Mouse (Mus musculus) bone marrow, adult 2 months (tissue): ENCODE measurements around the gene Erich4.
"Not testable (repeated sequence)": the region's sequence is repeated elsewhere in the genome, so short reads cannot be mapped to it uniquely, and the experiment has no call there.

Source experiments
- CTCF ChIP-seq: fragments of 200-500 bp; IDR thresholded peaks from 2 replicates; pipeline ENCODE4 v1.5.1; 2011; ENCODE audit warnings: low read length, control low read depth; ENCODE audit not compliant: control insufficient read depth, insufficient read depth
- POLR2A ChIP-seq: fragments of 200-500 bp; IDR thresholded peaks from 2 replicates; pipeline ENCODE4 v1.6.1; 2011; ENCODE audit warnings: low read depth, mild to moderate bottlenecking, control low read depth, low read length, borderline replicate concordance; ENCODE audit not compliant: control insufficient read depth

DNA sequence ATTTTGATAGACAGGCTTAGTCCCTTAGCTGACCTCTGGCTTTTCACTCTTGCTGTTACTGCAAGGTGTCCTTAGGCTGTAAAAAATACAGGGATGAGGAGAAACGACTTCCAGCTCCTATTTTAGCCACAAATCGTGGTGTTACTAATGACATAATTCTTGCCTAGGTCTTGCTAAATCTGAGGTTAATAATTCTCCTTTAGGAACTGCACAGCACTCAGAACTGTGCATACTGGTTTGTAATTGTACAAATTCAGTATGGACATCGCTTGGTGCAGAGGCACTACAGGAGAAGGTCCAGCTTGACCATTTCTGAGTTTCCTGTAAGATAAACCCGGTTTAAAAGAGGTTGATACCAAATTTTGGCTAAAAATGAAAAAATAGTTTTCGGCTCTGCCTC is 41.9 kb downstream of the Erich4 start:
- TF ChIP-seq POLR2A, CTCF: not testable (repeated sequence)
